Mouse (Mus musculus): Measurements from ENCODE around the gene Phkb.

DNA sequence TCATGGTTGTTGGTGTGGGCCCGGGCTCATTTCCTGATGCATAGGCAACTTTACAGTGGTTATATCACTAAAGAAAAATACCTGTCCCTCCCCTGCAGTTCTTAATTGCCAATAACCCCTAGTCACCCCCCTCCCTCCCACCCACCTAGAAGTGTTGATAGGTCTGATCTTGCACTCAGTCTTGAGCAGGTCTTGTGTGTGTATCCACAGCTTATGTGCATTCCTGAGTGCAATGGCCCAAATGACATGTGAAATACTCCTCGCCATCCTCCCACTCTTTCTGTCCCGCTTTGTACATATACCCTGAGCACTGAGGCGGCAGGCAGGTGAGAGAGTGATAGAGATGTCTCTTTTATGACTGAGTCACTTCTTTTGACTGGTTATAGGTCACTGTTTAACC, 119.1 kb downstream of the Phkb start:
- TF ChIP-seq CTCF (IDR thresholded peaks at IDR 0.05; ENCODE audit: low read depth): no peak
- TF ChIP-seq EP300 (IDR thresholded peaks at IDR 0.05; ENCODE audit: low read depth): no peak

Data from heart, postnatal 0 days (tissue).